Mouse (Mus musculus) thymus, postnatal 36 days (tissue): ENCODE measurements around the gene Cubn.

Experiments
- DNase-seq, 2 experiments: peaks; one replicate each; pipeline ENCODE4 v3.0.0; 2022; ENCODE audit warnings: mixed read lengths in 2 of 2

Cubn gene

GRCm38 (mm10) chr2:13232305-13232704, 259.3 kb downstream of the Cubn start:
- no peak for DNase-seq

GRCm38 (mm10) chr2:13229686-13230085, 261.9 kb downstream of the Cubn start:
- no peak for DNase-seq
